Mouse (Mus musculus) heart, embryonic 12.5 days (tissue): ENCODE results near the gene Hoxd10. TPM values are rescaled to one million over a fixed set of nuclear protein-coding genes. Genes with fewer than 3 reads are reported as not detected.
A peak's percentile ranks its signal among the peaks of the same experiment; 100 is the strongest.

Experiments used
- ATAC-seq: fragments of 200-750 bp; cut with Nextera tagmentation; 2 replicates; pipeline ENCODE4 v1.8.0; 2017; ENCODE audit warnings: moderate TSS enrichment, moderate library complexity; ENCODE audit not compliant: insufficient number of reproducible peaks, low FRiP score
- H3K27ac ChIP-seq: fragments of 300-500 bp; sonication (generic); 2 replicates; pipeline ENCODE4 v1.5.1; 2016; ENCODE audit warnings: mild to moderate bottlenecking, moderate library complexity; ENCODE audit not compliant: poor library complexity, severe bottlenecking
- H3K27me3 ChIP-seq: fragments of 300-500 bp; sonication (generic); replicated peaks from 2 replicates; pipeline ENCODE4 v1.6.1; 2016; ENCODE audit warnings: mild to moderate bottlenecking, moderate library complexity
- H3K36me3 ChIP-seq: fragments of 300-500 bp; sonication (generic); 2 replicates; pipeline ENCODE4 v1.6.1; 2016; ENCODE audit warnings: mild to moderate bottlenecking, moderate library complexity
- H3K4me1 ChIP-seq: fragments of 300-500 bp; sonication (generic); replicated peaks from 2 replicates; pipeline ENCODE4 v1.6.1; 2016; ENCODE audit warnings: mild to moderate bottlenecking
- H3K4me2 ChIP-seq: fragments of 300-500 bp; sonication (generic); 2 replicates; pipeline ENCODE4 v1.6.1; 2016; ENCODE audit warnings: mild to moderate bottlenecking, moderate library complexity
- H3K4me3 ChIP-seq: fragments of 300-500 bp; sonication (generic); 2 replicates; pipeline ENCODE4 v1.5.1; 2016; ENCODE audit warnings: mild to moderate bottlenecking
- H3K9ac ChIP-seq: fragments of 300-500 bp; sonication (generic); 2 replicates; pipeline ENCODE4 v1.6.1; 2016; ENCODE audit warnings: mild to moderate bottlenecking, moderate library complexity
- H3K9me3 ChIP-seq: fragments of 300-500 bp; sonication (generic); replicated peaks from 2 replicates; pipeline ENCODE4 v1.6.1; 2016; ENCODE audit warnings: mild to moderate bottlenecking, moderate library complexity
- WGBS: fragments of 180-500 bp; shearing (Covaris S2); methylation state at CpG from one replicate; pipeline ENCODE4 v1.1.7; 2016; 5-methylcytosine and 5-hydroxymethylcytosine counted together
- polyA plus RNA-seq: library from polyadenylated mRNA; unstranded; fragments of >200 nt; fragmentation: Nextera tagmentation; extraction: Ambion mirVana; gene quantifications from 2 replicates; pipeline ENCODE4 v1.2.1, GENCODE M21; 2016

Gene Hoxd10
- polyA plus RNA-seq, 1 experiment from 2014 or later = not detected

GRCm38 (mm10) chr2:74706393-74706960 lies 14.8 kb downstream of the Hoxd10 start:
- H3K36me3 ChIP-seq = no peaks in the 10 kb centered on the region
- H3K27me3 ChIP-seq = peaks cover 89% of the 10 kb centered on the region
- ATAC-seq = no peak
- no peak overlapping the region for H3K27ac ChIP-seq
- H3K9ac ChIP-seq = no peak overlapping the region
- no peak overlapping the region for H3K4me3 ChIP-seq
- WGBS = 2% methylated on average over 13 of the region's 13 CpGs
- no peaks in the 10 kb centered on the region for H3K9me3 ChIP-seq
- H3K4me1 ChIP-seq = peaks cover 13% of the 10 kb centered on the region
- H3K4me2 ChIP-seq = no peak overlapping the region

DNA sequence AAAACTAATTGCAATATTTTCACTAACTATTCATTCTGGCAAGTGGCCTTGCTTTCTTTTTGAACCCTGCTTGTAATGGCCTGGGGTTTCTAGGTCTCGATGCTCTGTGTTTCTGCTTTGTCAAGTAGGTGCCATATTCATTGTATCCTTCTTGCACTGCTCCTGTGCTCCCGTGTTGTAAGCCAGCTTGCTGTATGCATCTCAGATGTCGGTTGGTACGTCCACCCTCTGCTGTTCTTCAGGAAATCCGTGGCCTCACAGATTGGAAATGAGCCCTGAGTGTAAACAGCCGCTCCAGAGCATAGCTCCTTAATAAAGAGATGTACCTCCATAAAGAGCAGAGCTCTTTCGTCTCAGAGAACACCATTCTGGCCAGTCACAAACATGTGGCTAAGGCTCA lies 15.9 kb downstream of the Hoxd10 start:
- H3K4me2 ChIP-seq = no peak overlapping the region

GRCm38 (mm10) chr2:74708676-74709075 lies 17.0 kb downstream of the Hoxd10 start:
- no peaks in the 10 kb centered on the region for H3K9me3 ChIP-seq
- H3K9ac ChIP-seq = no peak overlapping the region
- WGBS = 16% methylated on average over 4 of the region's 4 CpGs
- no peak overlapping the region for H3K27ac ChIP-seq
- no peak overlapping the region for H3K4me3 ChIP-seq
- no peaks in the 10 kb centered on the region for H3K36me3 ChIP-seq
- H3K4me2 ChIP-seq = no peak overlapping the region
- ATAC-seq = no peak
- H3K27me3 ChIP-seq = peaks cover 93% of the 10 kb centered on the region
- H3K4me1 ChIP-seq = peaks cover 23% of the 10 kb centered on the region

More for the DNA sequence above, 15.9 kb downstream of the Hoxd10 start:
- Histone ChIP-seq H3K36me3 (no peaks in the 10 kb centered on the region), H3K4me1 (peaks cover 23% of the 10 kb centered on the region), H3K27ac (no peak overlapping the region), H3K9me3 (no peaks in the 10 kb centered on the region), H3K4me3 (no peak overlapping the region), H3K9ac (no peak overlapping the region), H3K27me3 (peaks cover 96% of the 10 kb centered on the region)
- no peak for ATAC-seq
- WGBS = 11% methylated on average over 7 of the region's 7 CpGs

DNA sequence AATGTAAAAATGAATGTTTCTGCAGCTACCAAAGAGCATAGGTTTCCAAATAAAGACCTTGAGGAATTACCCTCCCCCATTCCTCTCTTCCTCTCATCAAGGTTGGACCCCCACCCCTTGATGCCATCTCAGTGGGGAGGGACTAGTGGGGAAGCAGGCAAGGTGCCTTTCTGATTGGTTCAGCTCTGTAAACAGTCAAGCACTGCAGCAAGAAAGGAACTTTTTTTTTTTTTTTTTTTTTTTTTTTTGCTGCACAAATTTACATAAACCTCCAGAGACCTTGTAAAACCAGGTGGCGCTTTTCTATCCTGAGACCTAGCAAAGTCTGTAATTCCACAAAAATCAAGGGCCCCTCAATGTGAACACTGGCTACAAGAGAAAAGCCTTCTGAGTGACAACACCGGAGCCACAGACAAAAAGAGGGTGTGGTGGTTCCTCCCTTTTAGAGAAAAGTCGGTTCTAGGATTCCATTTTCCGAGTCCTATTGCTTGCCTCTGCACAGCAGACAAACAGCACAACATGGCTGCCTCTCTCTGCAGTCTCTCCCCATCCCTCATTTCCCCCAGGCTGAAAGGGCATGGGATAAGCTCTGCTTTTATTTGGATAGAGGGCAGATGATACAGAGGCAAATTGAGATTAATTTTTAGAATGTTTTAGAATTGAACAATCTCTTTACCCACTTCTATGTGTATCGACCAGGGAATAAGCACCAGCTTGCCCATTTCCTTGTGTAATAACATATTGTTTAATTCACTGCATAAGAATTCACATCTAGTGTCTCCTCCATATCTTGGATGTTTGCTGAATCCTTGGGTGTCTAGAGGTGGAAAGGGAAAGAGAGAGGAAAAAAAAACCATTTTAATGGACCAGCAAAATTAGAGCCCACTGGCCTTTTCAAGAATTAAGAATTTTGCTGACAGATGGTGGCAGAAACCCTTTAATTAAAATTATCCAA lies 18.0 kb downstream of the Hoxd10 start:
- Histone ChIP-seq H3K9ac (no peak overlapping the region), H3K27ac (no peak overlapping the region), H3K4me1 (peaks cover 20% of the 10 kb centered on the region), H3K4me3 (no peak overlapping the region), H3K36me3 (no peaks in the 10 kb centered on the region), H3K27me3 (peaks cover 93% of the 10 kb centered on the region), H3K9me3 (no peaks in the 10 kb centered on the region), H3K4me2 (no peak overlapping the region)
- WGBS = 7% methylated on average over 5 of the region's 5 CpGs
- no peak for ATAC-seq

GRCm38 (mm10) chr2:74710929-74711543 lies 19.3 kb downstream of the Hoxd10 start:
- WGBS = 2% methylated on average over 16 of the region's 16 CpGs
- H3K27me3 ChIP-seq = peaks cover 94% of the 10 kb centered on the region
- no peak overlapping the region for H3K27ac ChIP-seq
- H3K9me3 ChIP-seq = no peaks in the 10 kb centered on the region
- H3K4me1 ChIP-seq = peaks cover 13% of the 10 kb centered on the region
- no peak overlapping the region for H3K4me3 ChIP-seq
- H3K9ac ChIP-seq = no peak overlapping the region
- H3K4me2 ChIP-seq = no peak overlapping the region
- H3K36me3 ChIP-seq = no peaks in the 10 kb centered on the region
- ATAC-seq = no peak

- ATAC-seq = peak; percentile 18; the same call in 1 of the 2 replicates
- H3K9me3 ChIP-seq = no peaks in the 10 kb centered on the region
- H3K4me1 ChIP-seq = peaks cover 13% of the 10 kb centered on the region
- peak within 1 kb of the TSS; percentile 51 for H3K4me3 ChIP-seq
- H3K4me2 ChIP-seq = peak within 1 kb of the TSS; percentile 77
- WGBS = under 1% methylated on average over 65 of the region's 65 CpGs
- H3K9ac ChIP-seq = peak within 1 kb of the TSS; percentile 34; the same call in 1 of the 2 replicates
- peaks cover 95% of the 10 kb centered on the region for H3K27me3 ChIP-seq
- no peaks in the 10 kb centered on the region for H3K36me3 ChIP-seq
- H3K27ac ChIP-seq = no peak within 1 kb of the TSS
Observed at GRCm38 (mm10) chr2:74711721-74712621, 20.2 kb downstream of the Hoxd10 start, which contains the start of the genes Hoxd3 and Hoxd4. Gene Hoxd3 (plus strand): TSS chr2:74711927. Gene Hoxd4 (plus strand): TSS chr2:74711929.

DNA sequence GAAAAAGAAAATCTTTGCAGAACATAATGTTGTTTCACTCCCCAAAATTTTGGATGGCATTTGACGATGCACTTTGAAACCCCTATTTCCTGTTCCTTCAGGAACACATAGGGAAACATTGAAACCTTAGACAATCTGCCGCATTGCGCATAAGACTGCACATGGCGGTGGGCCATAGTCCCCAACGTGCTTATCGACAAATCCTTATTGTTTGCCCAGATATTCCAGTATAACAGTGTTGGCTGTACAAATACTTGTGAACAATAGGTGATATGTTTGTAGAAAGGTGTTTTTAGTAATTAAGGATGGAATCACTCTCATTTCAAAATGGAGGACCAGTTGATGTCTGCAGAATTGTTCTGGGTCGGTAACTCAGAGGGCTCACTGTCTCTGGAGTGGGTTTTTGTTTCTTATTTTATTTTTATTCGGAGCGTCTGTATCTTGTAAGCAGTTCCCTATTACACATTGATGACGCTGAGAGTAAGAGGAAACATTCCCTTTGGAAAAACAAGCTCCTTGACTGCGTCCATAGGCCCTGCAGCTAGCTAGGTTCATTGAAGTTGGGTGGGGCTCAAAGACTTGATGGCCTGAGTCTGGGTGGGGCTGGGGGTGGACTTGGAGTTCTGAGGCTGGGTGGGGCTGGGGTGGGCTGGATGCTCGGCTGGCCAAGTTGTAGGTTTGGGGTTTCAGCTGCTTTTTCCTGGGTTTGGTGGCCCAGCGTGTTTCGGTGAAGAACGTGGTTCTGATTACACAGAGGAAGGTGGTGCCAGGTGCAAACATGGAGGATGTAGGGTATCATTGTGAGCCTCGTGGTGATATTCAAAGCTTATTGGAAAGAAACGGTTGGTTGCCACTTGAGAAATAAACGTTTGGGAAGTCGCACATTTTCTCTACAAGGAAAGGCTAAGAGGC lies 21.8 kb downstream of the Hoxd10 start:
- Histone ChIP-seq H3K4me3 (no peak overlapping the region), H3K27me3 (peaks cover 96% of the 10 kb centered on the region), H3K9me3 (no peaks in the 10 kb centered on the region), H3K4me2 (no peak overlapping the region), H3K36me3 (no peaks in the 10 kb centered on the region), H3K4me1 (peaks cover 13% of the 10 kb centered on the region), H3K9ac (no peak overlapping the region), H3K27ac (no peak overlapping the region)
- ATAC-seq = no peak
- 6% methylated on average over 19 of the region's 19 CpGs for WGBS

DNA sequence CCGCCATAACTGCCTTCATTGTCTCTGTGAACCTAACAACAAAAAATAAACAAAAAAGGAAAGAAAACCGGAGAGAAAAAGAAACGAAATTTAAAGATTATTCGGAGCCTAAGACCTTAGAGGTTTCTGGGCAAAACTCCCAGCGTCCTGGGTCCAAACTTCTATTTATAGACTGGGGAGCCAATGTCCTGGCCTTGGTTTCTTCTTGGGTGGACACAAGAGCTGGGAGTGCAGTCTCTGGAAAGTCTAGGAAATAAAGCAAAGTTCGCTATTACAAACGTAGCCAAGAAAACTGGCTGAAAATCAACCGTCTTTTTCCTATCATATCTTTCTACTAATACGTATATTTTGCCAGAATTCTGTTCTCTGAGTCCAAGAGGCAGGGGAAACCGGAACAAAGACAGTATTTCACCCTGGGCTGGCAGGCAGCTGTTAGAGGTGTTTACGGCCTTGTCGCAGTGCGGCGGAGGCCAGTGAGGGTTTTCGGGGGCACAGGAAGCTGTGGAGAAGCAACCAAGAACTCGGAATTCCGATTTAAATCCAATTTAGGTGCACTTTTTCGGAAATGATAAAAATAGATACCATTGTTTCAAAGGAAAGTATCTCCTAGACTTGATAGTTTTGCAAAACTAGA lies 22.5 kb downstream of the Hoxd10 start:
- Histone ChIP-seq H3K4me2 (no peak overlapping the region), H3K27me3 (peaks cover 96% of the 10 kb centered on the region), H3K4me1 (peaks cover 13% of the 10 kb centered on the region), H3K27ac (no peak overlapping the region), H3K9ac (no peak overlapping the region), H3K36me3 (no peaks in the 10 kb centered on the region), H3K9me3 (no peaks in the 10 kb centered on the region), H3K4me3 (no peak overlapping the region)
- WGBS = 8% methylated on average over 18 of the region's 18 CpGs
- no peak for ATAC-seq

DNA sequence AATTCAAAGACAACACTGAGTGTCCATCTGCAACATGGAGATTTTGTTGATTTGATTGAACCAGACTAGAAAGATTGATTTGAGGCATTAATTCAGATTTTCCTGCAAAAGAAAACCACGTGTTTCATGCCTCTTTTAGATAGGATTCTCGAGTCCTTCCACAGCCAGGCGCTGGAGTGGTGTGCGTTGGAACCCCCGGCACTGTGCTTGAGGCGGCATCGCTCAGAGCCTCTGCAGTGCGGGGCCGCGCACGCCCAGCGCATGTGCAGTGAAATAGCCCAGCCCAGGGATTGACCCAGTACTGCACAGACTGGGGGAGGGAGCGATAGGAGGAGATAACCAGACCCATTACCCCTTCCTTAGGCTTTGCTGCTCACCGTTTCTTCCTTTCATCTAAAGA lies 23.2 kb downstream of the Hoxd10 start:
- no peak overlapping the region for H3K4me2 ChIP-seq
- peaks cover 13% of the 10 kb centered on the region for H3K4me1 ChIP-seq
- H3K36me3 ChIP-seq = no peaks in the 10 kb centered on the region
- no peaks in the 10 kb centered on the region for H3K9me3 ChIP-seq
- WGBS = 0% methylated on average over 14 of the region's 14 CpGs
- H3K27ac ChIP-seq = no peak overlapping the region
- ATAC-seq = peak; percentile 57; the same call in 1 of the 2 replicates
- H3K27me3 ChIP-seq = peaks cover 96% of the 10 kb centered on the region
- no peak overlapping the region for H3K4me3 ChIP-seq
- no peak overlapping the region for H3K9ac ChIP-seq
